Mouse (Mus musculus): ENCODE results near the gene Hoxa6. TPM values are rescaled to one million over a fixed set of nuclear protein-coding genes. Genes with fewer than 3 reads are reported as not detected.

Hoxa6 gene
- polyA plus RNA-seq, 1 experiment, result not detected

DNA sequence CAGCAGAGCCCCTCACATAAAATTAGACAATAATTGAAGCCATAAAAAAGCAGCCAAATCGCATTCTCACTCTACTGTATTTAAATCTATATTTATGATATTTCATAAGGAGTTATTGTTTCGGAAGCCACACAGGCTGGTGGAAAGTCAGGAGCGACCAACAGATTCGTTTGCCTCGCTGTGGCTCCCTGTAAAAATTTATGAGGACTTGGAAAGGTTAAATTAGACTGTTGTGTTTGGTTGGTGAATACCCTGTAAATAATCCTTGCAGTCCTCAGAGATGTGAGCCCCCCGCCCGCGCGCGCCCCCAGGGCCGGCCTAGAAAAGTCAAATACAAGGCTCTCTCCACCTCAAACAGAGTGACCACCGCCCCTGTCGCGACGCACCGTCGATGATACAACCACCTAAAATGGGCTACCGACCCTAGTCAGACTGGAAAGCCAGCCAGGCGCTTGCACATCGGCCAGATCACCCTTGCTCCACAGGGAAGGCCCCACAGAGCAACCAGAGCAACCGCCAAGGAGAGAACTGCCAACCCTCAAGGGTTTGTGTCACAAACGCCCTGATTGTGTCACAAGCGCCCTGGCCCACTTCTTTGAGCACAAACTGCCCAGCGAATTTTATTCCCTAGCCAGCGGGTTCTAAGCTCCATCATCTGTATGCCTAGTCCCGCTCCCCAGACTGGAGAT lies 18.2 kb upstream of the Hoxa6 start:
- H3K4me3 ChIP-seq (replicated peaks; ENCODE audit: control insufficient read depth, low read depth, low read length), result no peak overlapping the region
- H3K4me1 ChIP-seq (ENCODE audit: control insufficient read depth, insufficient read depth, low read length), result no peaks in the 10 kb centered on the region
- H3K27ac ChIP-seq (ENCODE audit: control insufficient read depth, insufficient read depth, low read depth, low read length, poor library complexity), result no peak overlapping the region
- 3% methylated on average over 26 of the region's 26 CpGs for WGBS
- no peak for TF ChIP-seq CTCF (IDR thresholded peaks at IDR 0.05; ENCODE audit: control insufficient read depth, insufficient read depth, low read length)
- no peak for TF ChIP-seq POLR2A (IDR thresholded peaks at IDR 0.05; ENCODE audit: borderline replicate concordance, control insufficient read depth, low read depth, low read length)

DNA sequence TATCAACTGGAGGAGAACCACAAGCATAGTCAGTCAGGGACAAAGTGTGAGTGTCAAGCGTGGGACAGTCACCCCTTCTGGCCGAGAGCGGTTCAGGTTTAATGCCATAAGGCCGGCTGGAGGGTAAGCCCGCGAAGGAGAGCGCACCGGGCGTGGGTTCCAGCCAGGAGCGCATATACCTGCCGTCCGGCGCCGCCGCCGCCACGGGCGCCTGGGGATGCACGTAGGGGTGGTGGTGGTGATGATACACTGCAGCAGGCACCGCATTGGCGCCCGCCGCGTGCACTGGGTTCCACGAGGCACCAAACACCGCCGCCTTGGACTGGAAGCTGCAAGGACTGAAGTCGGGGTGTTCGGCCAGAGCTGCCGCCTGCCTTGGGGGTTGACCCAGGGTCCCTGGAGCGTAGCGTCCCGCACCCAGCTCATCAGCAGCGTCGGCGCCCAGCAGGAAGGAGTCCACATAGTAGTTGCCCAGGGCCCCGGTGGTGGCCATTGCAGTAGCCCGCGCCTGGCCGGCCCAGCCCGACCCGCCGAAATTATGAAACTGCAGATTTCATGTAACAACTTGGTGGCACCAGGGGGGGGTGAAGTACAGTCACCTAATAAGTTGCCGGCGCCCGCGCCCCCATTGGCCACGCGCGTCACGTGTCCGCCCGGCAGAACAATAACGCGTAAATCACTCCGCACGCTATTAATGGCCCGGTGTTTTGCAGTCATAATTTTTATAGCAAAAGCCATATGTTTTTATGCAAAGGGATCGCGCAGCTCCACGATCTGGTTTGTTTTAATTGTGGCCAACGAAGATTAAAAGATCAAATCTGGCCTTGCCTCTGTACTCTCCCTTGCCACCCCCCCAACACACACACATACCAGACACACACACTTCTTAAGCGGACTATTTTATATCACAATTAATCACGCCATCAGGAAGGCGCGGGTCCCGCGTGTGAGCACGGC lies 17.4 kb upstream of the Hoxa6 start:
- Histone ChIP-seq H3K4me1 (ENCODE audit: control insufficient read depth, insufficient read depth, low read length) (no peaks in the 10 kb centered on the region), H3K4me3 (replicated peaks; ENCODE audit: control insufficient read depth, low read depth, low read length) (peak overlapping the region; percentile 34), H3K27ac (ENCODE audit: control insufficient read depth, insufficient read depth, low read depth, low read length, poor library complexity) (peak overlapping the region; percentile 59)
- under 1% methylated on average over 69 of the region's 69 CpGs for WGBS
- TF ChIP-seq POLR2A (IDR thresholded peaks at IDR 0.05; ENCODE audit: borderline replicate concordance, control insufficient read depth, low read depth, low read length), result no peak
- no peak for TF ChIP-seq CTCF (IDR thresholded peaks at IDR 0.05; ENCODE audit: control insufficient read depth, insufficient read depth, low read length)

GRCm38 (mm10) chr6:52224895-52225611 lies 16.5 kb upstream of the Hoxa6 start:
- H3K4me1 ChIP-seq (ENCODE audit: control insufficient read depth, insufficient read depth, low read length), result no peaks in the 10 kb centered on the region
- H3K27ac ChIP-seq (ENCODE audit: control insufficient read depth, insufficient read depth, low read depth, low read length, poor library complexity), result no peak overlapping the region
- peak overlapping the region; percentile 34 for H3K4me3 ChIP-seq (replicated peaks; ENCODE audit: control insufficient read depth, low read depth, low read length)
- TF ChIP-seq CTCF (IDR thresholded peaks at IDR 0.05; ENCODE audit: control insufficient read depth, insufficient read depth, low read length) (no peak), POLR2A (IDR thresholded peaks at IDR 0.05; ENCODE audit: borderline replicate concordance, control insufficient read depth, low read depth, low read length) (no peak)
- under 1% methylated on average over 36 of the region's 36 CpGs for WGBS

DNA sequence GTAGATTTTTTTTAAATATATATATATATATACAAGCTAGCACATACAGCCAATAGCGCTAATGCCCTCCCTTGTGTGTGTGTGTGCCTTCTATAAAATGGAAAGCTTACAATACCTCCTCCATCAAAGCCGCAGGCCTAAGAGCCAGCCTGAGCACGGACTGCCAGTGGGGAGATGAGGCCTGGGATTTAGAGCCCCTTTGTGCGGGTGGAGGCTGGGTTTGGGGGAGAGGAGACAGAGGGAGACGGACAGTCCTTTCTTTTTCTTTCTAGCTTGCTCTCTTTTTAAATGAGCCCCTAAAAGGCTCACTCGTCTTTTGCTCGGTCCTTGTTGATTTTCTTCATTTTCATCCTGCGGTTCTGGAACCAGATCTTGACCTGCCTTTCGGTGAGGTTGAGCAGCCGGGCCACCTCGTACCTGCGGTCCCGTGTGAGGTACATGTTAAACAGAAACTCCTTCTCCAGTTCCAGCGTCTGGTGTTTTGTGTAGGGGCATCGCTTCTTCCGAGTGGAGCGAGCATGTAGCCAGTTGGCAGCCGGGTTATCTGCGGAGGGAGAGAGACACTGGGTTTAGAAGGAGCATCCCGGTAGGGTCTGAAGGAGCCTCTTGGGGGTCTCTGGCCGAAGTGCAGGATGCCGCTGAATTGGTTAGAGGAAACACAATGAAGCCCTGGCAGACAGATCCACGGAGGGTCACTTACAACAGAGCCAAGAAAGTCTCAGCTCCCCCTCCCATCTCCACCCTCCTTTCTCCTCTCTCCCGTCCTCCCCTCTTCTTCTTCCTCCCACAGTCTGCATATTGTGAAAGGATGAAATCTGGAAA lies 15.6 kb upstream of the Hoxa6 start:
- Histone ChIP-seq H3K4me1 (ENCODE audit: control insufficient read depth, insufficient read depth, low read length) (no peaks in the 10 kb centered on the region), H3K27ac (ENCODE audit: control insufficient read depth, insufficient read depth, low read depth, low read length, poor library complexity) (no peak overlapping the region), H3K4me3 (replicated peaks; ENCODE audit: control insufficient read depth, low read depth, low read length) (no peak overlapping the region)
- TF ChIP-seq POLR2A (IDR thresholded peaks at IDR 0.05; ENCODE audit: borderline replicate concordance, control insufficient read depth, low read depth, low read length) (no peak), CTCF (IDR thresholded peaks at IDR 0.05; ENCODE audit: control insufficient read depth, insufficient read depth, low read length) (no peak)
- 5% methylated on average over 24 of the region's 24 CpGs for WGBS

- 17% methylated on average over 13 of the region's 13 CpGs for WGBS
Observed at GRCm38 (mm10) chr6:52222729-52223128, 14.2 kb upstream of the Hoxa6 start.

GRCm38 (mm10) chr6:52221993-52222685 lies 13.6 kb upstream of the Hoxa6 start:
- peak overlapping the region; percentile 18; the same call in 1 of the 2 replicates for H3K27ac ChIP-seq (ENCODE audit: control insufficient read depth, insufficient read depth, low read depth, low read length, poor library complexity)

More at GRCm38 (mm10) chr6:52222729-52223128, 14.2 kb upstream of the Hoxa6 start:
- Histone ChIP-seq H3K4me3 (replicated peaks; ENCODE audit: control insufficient read depth, low read depth, low read length) (no peak overlapping the region), H3K4me1 (ENCODE audit: control insufficient read depth, insufficient read depth, low read length) (no peaks in the 10 kb centered on the region), H3K27ac (ENCODE audit: control insufficient read depth, insufficient read depth, low read depth, low read length, poor library complexity) (no peak overlapping the region)
- TF ChIP-seq POLR2A (IDR thresholded peaks at IDR 0.05; ENCODE audit: borderline replicate concordance, control insufficient read depth, low read depth, low read length) (no peak), CTCF (IDR thresholded peaks at IDR 0.05; ENCODE audit: control insufficient read depth, insufficient read depth, low read length) (no peak)

More at GRCm38 (mm10) chr6:52221993-52222685, 13.6 kb upstream of the Hoxa6 start:
- TF ChIP-seq POLR2A (IDR thresholded peaks at IDR 0.05; ENCODE audit: borderline replicate concordance, control insufficient read depth, low read depth, low read length), result no peak
- no peak for TF ChIP-seq CTCF (IDR thresholded peaks at IDR 0.05; ENCODE audit: control insufficient read depth, insufficient read depth, low read length)
- H3K4me1 ChIP-seq (ENCODE audit: control insufficient read depth, insufficient read depth, low read length), result no peaks in the 10 kb centered on the region
- 5% methylated on average over 21 of the region's 21 CpGs for WGBS
- H3K4me3 ChIP-seq (replicated peaks; ENCODE audit: control insufficient read depth, low read depth, low read length), result no peak overlapping the region
